Mouse (Mus musculus) left cerebral cortex, postnatal 25 days (tissue): Measurements from ENCODE around the gene Gkn3. TPM values are rescaled to one million over a fixed set of nuclear protein-coding genes. Genes with fewer than 3 reads are reported as not detected.
A peak's percentile ranks its signal among the peaks of the same experiment; 100 is the strongest.

Experiments
- DNase-seq, 2 experiments: peaks; one replicate each; pipeline ENCODE4 v3.0.0; 2022; ENCODE audit warnings: low spot score in 2 of 2, mixed read lengths in 1 of 2
- intact Hi-C: fragments of 180-260 bp; cut with DNase I; formaldehyde crosslinking; loops from one replicate; pipeline ENCODE4 v1.15.1; 2025
- total RNA-seq, 2 experiments: library from RNA; stranded (reverse); gene quantifications; 2 replicates each; pipeline ENCODE4 v1.2.3; 2021

Gkn3 gene
- total RNA-seq, 2 experiments from 2014 or later: 3.2 to 3.9 TPM

DNA sequence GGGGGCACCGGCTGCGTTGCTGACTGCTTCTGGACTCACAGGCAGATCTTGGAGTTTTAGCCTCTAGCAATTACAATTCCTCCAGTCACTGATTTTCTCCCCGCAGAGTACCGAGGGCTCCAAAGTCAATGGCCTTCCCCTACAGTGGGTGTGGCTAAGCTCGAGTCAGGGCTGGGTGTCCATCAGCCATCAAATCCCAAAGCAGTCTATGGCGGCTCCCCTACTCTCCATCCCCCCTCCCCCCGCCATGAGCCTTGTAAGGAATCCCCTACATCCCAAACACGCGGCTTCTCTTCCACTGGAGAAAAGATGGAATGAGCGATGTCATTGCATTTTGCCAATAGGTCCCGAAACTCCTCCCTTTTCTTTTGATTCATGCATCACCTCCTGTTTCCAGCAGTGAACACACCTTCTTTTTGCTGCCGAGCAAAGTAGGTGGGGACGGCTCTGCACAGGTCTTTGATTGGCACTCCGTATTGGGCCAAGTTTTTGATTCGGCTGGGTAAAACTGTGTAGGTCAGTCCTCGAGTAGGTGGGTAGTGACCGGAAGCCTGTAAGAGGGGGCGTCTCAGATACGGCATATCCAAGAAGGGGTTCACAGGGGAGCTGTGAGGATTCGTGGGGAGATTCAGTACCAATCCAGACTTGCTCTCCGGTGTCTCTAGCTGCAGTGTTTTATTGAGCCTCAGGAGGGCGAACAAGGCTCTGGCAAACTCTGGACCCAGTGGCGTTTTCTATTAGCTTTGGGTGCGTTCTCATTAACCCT lies 4.6 kb downstream of the Gkn3 start:
- peak; percentile 32 for DNase-seq
- intact Hi-C loops: no loop called here

DNA sequence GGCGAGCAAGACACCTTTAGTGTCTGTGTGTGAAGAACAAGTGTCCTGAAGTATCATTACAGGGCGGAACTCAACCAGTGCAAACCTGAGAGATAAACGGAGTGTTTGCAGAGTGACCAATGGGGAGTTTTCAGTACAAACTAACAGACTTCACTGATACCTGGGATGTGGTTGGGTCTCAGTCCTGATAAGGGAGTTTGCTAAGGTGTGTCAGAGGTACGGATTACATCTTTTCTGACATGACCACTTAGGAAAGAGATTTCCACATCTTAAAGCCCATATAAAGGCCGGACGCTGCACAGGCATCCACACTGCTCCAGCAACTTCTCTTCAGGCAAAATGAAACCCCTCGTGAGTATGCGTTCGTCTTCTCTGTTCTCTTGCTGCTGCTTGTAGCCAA lies 15.7 kb downstream of the Gkn3 start, which contains the start of gene Gkn2:
Gkn2 (plus strand) TSS at position 301 of the 400 bp plus-strand sequence.
- DNase-seq: no peak
- intact Hi-C loops: no loop called here

DNA sequence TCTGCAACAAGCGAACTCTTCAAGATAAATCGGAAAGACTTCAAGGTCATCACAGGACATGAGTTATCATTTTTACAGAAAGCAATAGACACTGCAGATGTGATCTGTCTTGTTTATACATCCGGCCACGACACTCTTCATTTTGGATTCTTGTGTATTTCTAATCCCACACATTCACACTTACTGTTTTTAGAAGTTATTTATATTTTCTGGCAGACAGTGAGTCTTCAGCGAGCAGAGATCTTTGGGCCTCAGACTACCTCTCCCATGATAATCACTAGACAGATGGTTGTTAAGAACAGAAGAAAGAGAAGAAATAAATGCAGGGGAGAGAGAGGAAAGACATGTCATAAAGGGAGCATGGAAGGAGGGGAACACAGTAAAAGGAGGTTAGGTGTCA lies 19.5 kb downstream of the Gkn3 start:
- intact Hi-C loops: loop anchor here (2.0 kb wide), 1 partner anchor 76 kb away; no protein-coding TSS in a partner anchor
- DNase-seq: peak; percentile 11 to 28

DNA sequence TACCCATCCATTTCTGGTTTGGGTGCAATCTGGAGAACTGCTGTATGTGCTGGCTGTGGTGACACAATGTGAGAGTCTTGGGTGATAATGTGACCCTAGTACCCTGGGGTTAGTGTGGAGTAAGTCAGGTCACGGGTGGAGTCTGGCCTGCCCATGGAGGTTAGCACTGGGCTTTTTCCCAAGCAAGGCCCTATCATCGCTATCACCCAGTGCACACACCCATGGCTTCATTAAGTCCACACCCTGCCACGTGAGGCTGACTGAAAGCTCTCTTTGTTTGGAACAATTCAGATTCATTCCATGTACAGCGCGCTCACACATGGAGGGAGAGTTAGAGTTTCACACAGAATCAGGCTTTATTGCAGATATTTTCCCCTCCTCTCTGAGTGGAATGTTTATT lies 34.3 kb downstream of the Gkn3 start:
- intact Hi-C loops: no loop called here
- DNase-seq: no peak

DNA sequence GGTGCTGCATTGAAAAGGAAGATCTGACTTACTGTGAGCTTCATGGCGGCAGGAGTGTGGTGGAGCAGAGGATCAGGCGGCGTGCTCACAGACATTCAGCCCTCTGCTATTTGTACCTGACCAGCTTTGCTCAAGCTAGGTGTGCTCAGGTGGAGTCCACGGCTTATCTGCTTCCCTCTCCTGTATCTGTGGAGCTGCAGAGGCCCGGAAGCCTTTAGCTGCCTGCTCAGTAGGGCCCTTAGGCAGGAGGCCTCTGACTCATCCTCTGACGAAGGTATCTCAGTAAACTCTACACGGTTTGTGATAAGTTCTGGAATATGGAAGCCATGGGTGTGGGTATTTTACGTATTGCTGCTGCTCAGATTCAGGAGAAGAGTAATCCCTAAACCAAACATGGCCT lies 37.9 kb downstream of the Gkn3 start, which contains the start of gene Gkn1:
Gkn1 (minus strand) TSS at position 114 of the 400 bp plus-strand sequence.
- intact Hi-C loops: no loop called here
- DNase-seq: no peak

DNA sequence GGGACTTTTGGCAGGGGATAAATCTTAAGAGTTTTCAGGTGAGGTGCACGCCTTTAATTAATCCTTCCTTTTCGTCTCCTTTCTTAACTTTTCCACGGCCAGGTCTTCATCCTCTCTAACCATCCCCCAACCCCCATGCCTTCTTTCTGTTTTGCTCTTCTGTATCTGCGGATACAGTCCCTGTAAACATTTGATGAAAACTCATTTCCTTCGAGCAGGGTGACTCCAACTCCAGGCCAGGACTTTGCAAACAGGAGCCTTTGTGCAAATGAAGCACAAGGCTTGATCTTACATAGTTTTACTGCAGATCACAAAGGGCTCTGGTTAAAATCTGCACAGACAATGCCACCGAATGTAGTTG lies 52.8 kb downstream of the Gkn3 start:
- intact Hi-C loops: loop anchor here (1.0 to 5.0 kb wide), 2 partner anchors 51 to 235 kb away; partner anchors contain the start of gene Gkn3
- DNase-seq: no peak

DNA sequence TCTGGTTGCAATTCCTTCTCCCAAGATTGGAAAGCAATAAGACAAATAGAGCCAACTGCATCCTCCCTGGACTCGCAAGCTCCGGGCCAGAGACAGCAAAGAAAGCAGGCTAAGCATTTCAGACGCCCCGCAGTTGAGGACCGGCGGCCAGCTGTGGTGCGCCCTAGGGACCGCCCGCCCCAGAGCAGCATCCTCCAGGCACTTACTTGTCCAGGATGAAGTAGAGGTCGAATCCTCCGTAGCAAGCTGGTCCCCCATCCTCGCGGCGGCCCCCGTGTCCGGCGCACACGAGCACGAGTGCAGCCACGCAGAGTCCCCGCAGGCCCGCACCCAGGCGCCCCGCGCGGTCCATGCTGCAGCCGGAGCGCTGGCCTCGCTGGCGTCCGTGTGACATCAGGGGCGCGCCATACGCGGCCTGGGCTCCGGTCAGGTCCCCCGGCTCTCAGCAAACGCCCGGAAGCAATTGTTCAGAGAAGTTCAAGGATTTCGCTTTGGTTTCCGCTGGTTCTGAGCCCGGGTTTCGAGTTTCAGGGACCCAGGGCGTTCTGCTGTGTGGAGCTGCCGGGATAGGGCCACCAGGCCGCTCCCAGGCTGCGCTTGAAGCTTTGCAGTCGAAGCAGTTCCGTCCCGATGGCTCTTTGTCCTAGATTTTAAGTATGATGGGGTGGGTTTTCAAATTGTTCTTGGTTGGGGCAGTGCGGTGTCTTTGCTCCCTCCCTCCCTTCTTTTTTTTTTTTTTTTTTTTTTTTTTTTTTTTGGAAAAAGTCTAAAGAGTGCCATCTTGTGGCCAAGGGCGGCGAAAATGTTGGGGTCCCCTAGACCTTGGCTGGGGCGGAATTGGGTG lies 53.4 kb downstream of the Gkn3 start, which contains the start of gene Antxr1:
Antxr1 (minus strand) TSS at position 731 of the 844 bp plus-strand sequence.
- intact Hi-C loops: loop anchor here (1.0 to 5.0 kb wide), 2 partner anchors 52 to 234 kb away; partner anchors contain the start of gene Gkn3
- peak; percentile 58 to 60 for DNase-seq

DNA sequence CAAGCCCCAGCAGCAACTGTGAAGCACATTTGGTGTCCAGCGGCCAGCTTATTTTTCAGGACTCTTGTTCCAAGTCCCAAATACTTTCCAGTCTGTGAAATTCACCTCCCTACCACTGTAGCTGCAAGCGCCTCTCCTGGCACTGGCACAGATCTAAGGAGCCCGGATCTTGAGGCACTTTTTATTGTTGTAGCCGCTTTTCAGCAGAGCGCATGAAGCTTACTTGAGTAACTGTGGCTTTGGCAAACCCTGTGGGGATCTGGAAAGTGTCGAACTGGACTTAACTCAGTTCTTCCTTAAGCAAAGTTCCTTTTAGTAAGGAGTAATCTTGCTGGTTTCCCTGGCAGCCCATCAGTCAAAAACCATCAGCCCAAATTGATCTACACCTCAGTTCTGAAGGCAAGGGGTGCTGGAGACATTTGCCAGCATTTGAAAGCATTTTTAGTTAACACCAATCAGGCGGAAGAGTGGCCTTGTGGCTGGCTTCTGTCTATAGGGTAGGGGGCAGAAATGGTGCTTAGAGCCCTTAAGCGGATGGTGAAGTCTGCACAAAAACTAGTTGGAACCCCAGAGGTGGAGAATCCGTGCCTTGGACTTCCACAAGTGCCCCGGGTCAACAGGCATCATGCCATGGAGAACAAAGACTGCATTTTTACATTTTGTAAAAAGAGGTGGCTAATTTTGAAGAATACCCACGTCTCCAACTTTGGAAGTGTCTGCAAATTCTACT lies 54.2 kb downstream of the Gkn3 start:
- intact Hi-C loops: loop anchor here (1.0 to 5.0 kb wide), 3 partner anchors 53 to 233 kb away; partner anchors contain the start of gene Gkn3

More for the DNA sequence above, 54.2 kb downstream of the Gkn3 start:
- peak; percentile 38 to 79 for DNase-seq

Other genes with a start within 250 kb of the Gkn3 start
- gene Antxr1, start 53.1 kb downstream of the Gkn3 start, total RNA-seq: 10 to 100 TPM; 13.5 to 14.7 TPM
- under 1 TPM in 1 of 2 experiments, not detected in 1; 0.30 TPM for gene Gkn1, start 38.0 kb downstream of the Gkn3 start, total RNA-seq
- not detected for gene Gkn2, start 15.6 kb downstream of the Gkn3 start, total RNA-seq
- gene Bmp10, start 40.1 kb upstream of the Gkn3 start, total RNA-seq: not detected
- gene Arhgap25, start 144.3 kb upstream of the Gkn3 start, total RNA-seq: 10 to 100 TPM in 1 of 2 experiments, 1 to 10 TPM in 1; 7.3 to 10.7 TPM
- gene Prokr1, start 201.8 kb upstream of the Gkn3 start, total RNA-seq: under 1 TPM; 0.16 to 0.23 TPM